Mouse (Mus musculus) stomach, embryonic 15.5 days (tissue): Measurements from ENCODE around the gene Olfr709-ps1. TPM values are rescaled to one million over a fixed set of nuclear protein-coding genes. Genes with fewer than 3 reads are reported as not detected.

Source experiments
- polyA plus RNA-seq: library from polyadenylated mRNA; unstranded; fragments of >200 nt; fragmentation: Nextera tagmentation; extraction: Ambion mirVana; gene quantifications from 2 replicates; pipeline ENCODE4 v1.2.1, GENCODE M21; 2015

Olfr709-ps1 gene
- polyA plus RNA-seq, 1 experiment from 2014 or later = not detected

Other genes with a start within 250 kb of the Olfr709-ps1 start
- not detected in 2 replicates for gene Olfr694, start 240.4 kb downstream of the Olfr709-ps1 start, polyA plus RNA-seq
- gene Olfr695, start 215.8 kb downstream of the Olfr709-ps1 start, polyA plus RNA-seq = not detected in 2 replicates
- not detected in 2 replicates for gene Olfr697, start 189.8 kb downstream of the Olfr709-ps1 start, polyA plus RNA-seq
- not detected in 2 replicates for gene Olfr698, start 176.8 kb downstream of the Olfr709-ps1 start, polyA plus RNA-seq
- gene Olfr699, start 139.0 kb downstream of the Olfr709-ps1 start, polyA plus RNA-seq = not detected in 2 replicates
- not detected in 2 replicates for gene Olfr700, start 123.4 kb downstream of the Olfr709-ps1 start, polyA plus RNA-seq
- not detected in 2 replicates for gene Olfr701, start 118.1 kb downstream of the Olfr709-ps1 start, polyA plus RNA-seq
- gene Olfr702, start 98.3 kb downstream of the Olfr709-ps1 start, polyA plus RNA-seq = not detected in 2 replicates
- not detected in 2 replicates for gene Olfr703, start 88.9 kb downstream of the Olfr709-ps1 start, polyA plus RNA-seq
- not detected in 2 replicates for gene Olfr704, start 69.0 kb downstream of the Olfr709-ps1 start, polyA plus RNA-seq
- not detected in 2 replicates for gene Olfr705, start 55.3 kb downstream of the Olfr709-ps1 start, polyA plus RNA-seq
- gene Olfr706, start 44.1 kb downstream of the Olfr709-ps1 start, polyA plus RNA-seq = not detected in 2 replicates
- not detected in 2 replicates for gene Olfr707, start 31.0 kb downstream of the Olfr709-ps1 start, polyA plus RNA-seq
- not detected in 2 replicates for gene Olfr1532-ps1, start 24.2 kb downstream of the Olfr709-ps1 start, polyA plus RNA-seq
- gene Olfr710, start 16.1 kb upstream of the Olfr709-ps1 start, polyA plus RNA-seq = not detected in 2 replicates
- gene Olfr6, start 31.7 kb upstream of the Olfr709-ps1 start, polyA plus RNA-seq = not detected in 2 replicates
- not detected in 2 replicates for gene Olfr711, start 43.2 kb upstream of the Olfr709-ps1 start, polyA plus RNA-seq
- not detected in 2 replicates for gene Olfr2, start 73.9 kb upstream of the Olfr709-ps1 start, polyA plus RNA-seq
- gene Olfr713, start 99.0 kb upstream of the Olfr709-ps1 start, polyA plus RNA-seq = not detected in 2 replicates
- gene Olfr714, start 138.8 kb upstream of the Olfr709-ps1 start, polyA plus RNA-seq = not detected in 2 replicates
- not detected in 2 replicates for gene Olfr17, start 161.0 kb upstream of the Olfr709-ps1 start, polyA plus RNA-seq
- gene Olfr715b, start 178.2 kb upstream of the Olfr709-ps1 start, polyA plus RNA-seq = not detected in 2 replicates
- gene Olfr715, start 198.9 kb upstream of the Olfr709-ps1 start, polyA plus RNA-seq = not detected in 2 replicates
- not detected in 2 replicates for gene Olfr716, start 206.1 kb upstream of the Olfr709-ps1 start, polyA plus RNA-seq
- gene Nlrp14, start 234.8 kb upstream of the Olfr709-ps1 start, polyA plus RNA-seq = not detected in 2 replicates